Mouse (Mus musculus) forebrain, embryonic 16.5 days (tissue): ENCODE measurements around the gene Banp. TPM values are rescaled to one million over a fixed set of nuclear protein-coding genes. Genes with fewer than 3 reads are reported as not detected.

Source experiments
- ATAC-seq: fragments of 200-750 bp; cut with Nextera tagmentation; 2 replicates; pipeline ENCODE4 v1.8.0; 2017; ENCODE audit warnings: mild to moderate bottlenecking, moderate library complexity
- H3K27ac ChIP-seq: fragments of 300-500 bp; sonication (generic); 2 replicates; pipeline ENCODE4 v1.5.1; 2014; ENCODE audit warnings: low read length, control low read depth
- H3K27me3 ChIP-seq: fragments of 300-500 bp; sonication (generic); replicated peaks from 2 replicates; pipeline ENCODE4 v1.6.1; 2014; ENCODE audit warnings: low read length; ENCODE audit not compliant: control insufficient read depth, insufficient read depth
- H3K36me3 ChIP-seq: fragments of 300-500 bp; sonication (generic); 2 replicates; pipeline ENCODE4 v1.6.1; 2014; ENCODE audit not compliant: control insufficient read depth, insufficient read depth
- H3K4me1 ChIP-seq: fragments of 300-500 bp; sonication (generic); replicated peaks from 2 replicates; pipeline ENCODE4 v1.6.1; 2014; ENCODE audit warnings: low read length; ENCODE audit not compliant: control insufficient read depth, insufficient read depth
- H3K4me2 ChIP-seq: fragments of 300-500 bp; sonication (generic); 2 replicates; pipeline ENCODE4 v1.6.1; 2014; ENCODE audit warnings: mild to moderate bottlenecking, low read length, control low read depth
- H3K4me3 ChIP-seq: fragments of 300-500 bp; sonication (generic); replicated peaks from 2 replicates; pipeline ENCODE4 v1.5.1; 2014; ENCODE audit warnings: mild to moderate bottlenecking, low read length, control low read depth
- H3K9ac ChIP-seq: fragments of 300-500 bp; sonication (generic); replicated peaks from 2 replicates; pipeline ENCODE4 v1.6.1; 2014; ENCODE audit warnings: low read depth, low read length, control low read depth
- H3K9me3 ChIP-seq: fragments of 300-500 bp; sonication (generic); 2 replicates; pipeline ENCODE4 v1.6.1; 2016; ENCODE audit warnings: low read length; ENCODE audit not compliant: control insufficient read depth
- WGBS: fragments of 180-500 bp; shearing (Covaris S2); extraction: QIAGEN DNeasy Blood & Tissue Kit; methylation state at CpG from one replicate; pipeline ENCODE4 v1.1.7; 2014; 5-methylcytosine and 5-hydroxymethylcytosine counted together
- polyA plus RNA-seq: library from polyadenylated mRNA; unstranded; fragments of >200 nt; fragmentation: Nextera tagmentation; extraction: Ambion mirVana; gene quantifications from 2 replicates; pipeline ENCODE4 v1.2.1, GENCODE M21; 2015

Banp gene
- polyA plus RNA-seq, 1 experiment from 2014 or later = 68.4 TPM

DNA sequence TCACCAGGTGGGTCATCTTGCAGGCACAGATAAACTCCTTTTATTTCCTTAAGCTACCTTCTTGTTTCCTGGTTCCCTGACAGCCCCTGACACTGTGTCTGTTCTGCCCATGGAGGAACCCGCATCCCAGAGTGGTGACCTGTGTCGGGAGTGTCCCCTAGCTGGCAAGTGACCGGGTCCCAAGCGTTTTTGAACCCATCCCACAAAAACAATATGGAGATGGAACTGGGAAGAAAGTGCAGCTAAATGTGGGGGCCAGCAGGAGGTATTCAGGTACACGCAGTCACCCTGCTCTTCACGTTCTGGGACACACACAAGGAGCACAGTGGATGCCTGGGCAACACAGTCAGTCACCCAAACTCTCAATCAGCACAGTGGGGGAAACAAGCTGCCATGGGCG, 3.2 kb upstream of the Banp start:
- Histone ChIP-seq H3K4me2 (no peak overlapping the region), H3K9ac (no peak overlapping the region), H3K4me3 (no peak overlapping the region), H3K36me3 (no peaks in the 10 kb centered on the region), H3K4me1 (peaks cover 23% of the 10 kb centered on the region), H3K27ac (no peak overlapping the region), H3K9me3 (no peaks in the 10 kb centered on the region), H3K27me3 (no peaks in the 10 kb centered on the region)
- WGBS = 89% methylated on average over 7 of the region's 7 CpGs
- ATAC-seq = no peak

DNA sequence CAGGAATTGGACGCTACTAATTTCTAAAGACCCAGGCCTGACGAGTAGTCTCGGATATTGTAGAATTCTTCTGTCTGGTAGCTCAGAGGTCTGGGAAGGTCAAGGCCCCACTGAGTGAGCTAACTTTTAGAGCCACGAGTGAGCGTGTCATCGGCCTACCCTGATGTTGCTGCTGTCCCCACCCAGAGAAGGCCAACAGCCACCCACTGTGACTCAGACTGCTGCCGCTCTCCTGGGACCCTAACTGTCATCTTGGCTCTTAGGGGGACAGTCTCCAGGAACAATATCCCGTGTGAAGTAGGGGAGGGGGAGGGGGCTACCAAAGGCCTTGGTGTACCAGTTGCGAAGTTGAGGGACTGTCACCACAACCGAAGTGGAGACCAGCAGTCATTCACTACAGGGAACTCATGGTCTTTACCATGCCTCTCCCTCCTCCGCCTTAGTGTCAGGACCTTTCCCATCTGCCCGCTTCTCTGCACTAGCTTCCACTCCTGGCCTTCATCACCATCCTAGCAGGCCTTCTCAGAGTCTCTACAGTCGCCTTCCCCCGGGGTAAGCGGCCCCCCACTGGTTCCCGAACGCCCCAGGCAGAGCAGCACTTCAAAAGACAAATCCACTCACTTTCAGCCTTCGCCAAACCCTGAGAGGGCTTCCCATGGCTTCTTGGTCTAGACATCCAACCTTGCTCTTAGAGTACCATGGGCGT, 2.4 kb upstream of the Banp start:
- H3K27me3 ChIP-seq = no peaks in the 10 kb centered on the region
- H3K9ac ChIP-seq = peak overlapping the region; percentile 52
- H3K36me3 ChIP-seq = no peaks in the 10 kb centered on the region
- H3K4me3 ChIP-seq = peak overlapping the region; percentile 36
- H3K9me3 ChIP-seq = no peaks in the 10 kb centered on the region
- H3K4me1 ChIP-seq = peaks cover 31% of the 10 kb centered on the region
- H3K27ac ChIP-seq = peak overlapping the region; percentile 74
- peak overlapping the region; percentile 66 for H3K4me2 ChIP-seq
- no peak for ATAC-seq
- 30% methylated on average over 19 of the region's 19 CpGs for WGBS

DNA sequence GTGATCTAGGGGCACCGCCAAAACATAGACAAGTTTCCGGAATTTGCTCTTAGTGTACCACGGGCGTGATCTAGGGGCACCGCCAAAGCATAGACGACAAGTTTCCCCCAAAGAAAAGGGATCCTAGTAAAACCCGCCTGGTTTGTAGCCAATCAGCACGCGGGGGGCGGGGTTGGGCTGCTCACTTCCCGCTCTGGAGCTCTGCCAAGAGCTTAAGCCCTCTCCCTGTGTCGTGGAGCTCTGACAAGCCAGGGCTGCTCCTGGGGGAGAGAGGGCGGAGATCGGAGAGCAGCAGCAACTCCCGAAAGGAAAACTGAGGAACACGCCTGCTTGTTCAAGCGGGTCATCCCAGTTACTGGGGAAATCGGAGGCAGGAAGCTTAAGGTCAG, 1.8 kb upstream of the Banp start:
- Histone ChIP-seq H3K4me3 (peak overlapping the region; percentile 36), H3K36me3 (no peaks in the 10 kb centered on the region), H3K9ac (peak overlapping the region; percentile 52), H3K27ac (peak overlapping the region; percentile 74), H3K27me3 (no peaks in the 10 kb centered on the region), H3K4me1 (peaks cover 37% of the 10 kb centered on the region), H3K4me2 (peak overlapping the region; percentile 66), H3K9me3 (no peaks in the 10 kb centered on the region)
- peak; percentile 19; the same call in 1 of the 2 replicates for ATAC-seq
- under 1% methylated on average over 18 of the region's 18 CpGs for whole genome bisulfite sequencing

- H3K36me3 ChIP-seq = no peaks in the 10 kb centered on the region
- H3K4me2 ChIP-seq = peak overlapping the region; percentile 66
- peak overlapping the region; percentile 74 for H3K27ac ChIP-seq
- peak overlapping the region; percentile 36 for H3K4me3 ChIP-seq
- H3K4me1 ChIP-seq = peaks cover 38% of the 10 kb centered on the region
- 56% methylated on average over 19 of the region's 19 CpGs for WGBS
- ATAC-seq = no peak
- H3K9ac ChIP-seq = peak overlapping the region; percentile 52
- H3K9me3 ChIP-seq = no peaks in the 10 kb centered on the region
- H3K27me3 ChIP-seq = no peaks in the 10 kb centered on the region
These were observed 1.0 kb upstream of the Banp start for GRCm38 (mm10) chr8:121948321-121949145.

- H3K9ac ChIP-seq = peak overlapping the region; percentile 95
- under 1% methylated on average over 63 of the region's 66 CpGs for WGBS
These were observed 595 bp downstream of the Banp start for GRCm38 (mm10) chr8:121949941-121950748.

GRCm38 (mm10) chr8:121950749-121951655, 1.5 kb downstream of the Banp start:
- Histone ChIP-seq H3K9ac (peak overlapping the region; percentile 95), H3K27ac (peak overlapping the region; percentile 94), H3K9me3 (no peaks in the 10 kb centered on the region), H3K4me1 (peaks cover 38% of the 10 kb centered on the region), H3K36me3 (no peaks in the 10 kb centered on the region), H3K27me3 (no peaks in the 10 kb centered on the region), H3K4me3 (peak overlapping the region; percentile 87), H3K4me2 (peak overlapping the region; percentile 66)
- WGBS = under 1% methylated on average over 52 of the region's 97 CpGs
- no peak for ATAC-seq

More at GRCm38 (mm10) chr8:121949941-121950748, 595 bp downstream of the Banp start:
- peaks cover 38% of the 10 kb centered on the region for H3K4me1 ChIP-seq
- peak overlapping the region; percentile 94 for H3K27ac ChIP-seq
- H3K27me3 ChIP-seq = no peaks in the 10 kb centered on the region
- peak overlapping the region; percentile 66 for H3K4me2 ChIP-seq
- H3K9me3 ChIP-seq = no peaks in the 10 kb centered on the region
- peak; percentile 97 for ATAC-seq
- no peaks in the 10 kb centered on the region for H3K36me3 ChIP-seq
- H3K4me3 ChIP-seq = peak overlapping the region; percentile 87

DNA sequence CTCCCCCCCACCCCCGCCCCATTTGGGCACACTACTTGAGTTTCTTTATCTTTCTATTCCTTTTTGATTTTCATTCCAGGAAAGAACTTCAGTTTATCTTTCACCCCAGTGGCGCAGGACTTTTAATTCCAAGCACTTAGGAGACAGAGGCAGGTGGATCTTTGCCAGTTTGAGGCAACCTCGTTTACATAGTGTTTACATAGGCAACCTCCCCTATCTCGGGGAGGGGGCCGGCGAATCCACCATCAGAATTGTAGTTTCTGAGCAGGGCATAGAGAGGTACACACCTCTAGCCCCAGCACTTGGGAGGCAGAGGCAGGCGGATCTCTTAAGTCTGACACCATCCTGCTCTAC, 2.1 kb downstream of the Banp start:
- H3K9ac ChIP-seq = peak overlapping the region; percentile 95
- H3K4me3 ChIP-seq = peak overlapping the region; percentile 87
- peaks cover 38% of the 10 kb centered on the region for H3K4me1 ChIP-seq
- peak overlapping the region; percentile 66 for H3K4me2 ChIP-seq
- ATAC-seq = no peak
- no peak overlapping the region; the same call in 1 of the 2 replicates for H3K27ac ChIP-seq
- no peaks in the 10 kb centered on the region for H3K9me3 ChIP-seq
- WGBS = 27% methylated on average over 7 of the region's 7 CpGs
- H3K36me3 ChIP-seq = no peaks in the 10 kb centered on the region
- H3K27me3 ChIP-seq = no peaks in the 10 kb centered on the region

DNA sequence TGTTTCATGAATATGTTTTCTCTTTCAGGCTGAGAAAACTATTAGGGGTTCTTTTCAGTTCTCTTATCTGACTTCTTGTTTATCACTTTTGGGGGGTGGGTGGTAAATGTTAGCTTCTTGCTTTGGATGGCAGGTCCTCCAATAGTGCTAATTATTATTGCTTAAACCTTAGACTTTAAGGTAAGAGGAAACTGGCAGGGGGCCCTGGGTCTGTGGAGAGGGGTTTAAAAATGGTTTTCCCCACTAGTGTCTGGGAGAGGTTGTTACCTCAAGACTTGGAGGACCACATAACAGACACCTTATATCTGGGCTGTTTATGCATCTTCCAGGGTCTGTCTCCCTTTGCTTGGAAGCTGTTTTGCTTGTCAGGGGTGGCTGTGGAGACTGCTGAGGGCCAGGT, 2.6 kb downstream of the Banp start:
- Histone ChIP-seq H3K4me3 (no peak overlapping the region), H3K27ac (no peak overlapping the region), H3K27me3 (no peaks in the 10 kb centered on the region), H3K9ac (no peak overlapping the region), H3K4me2 (peak overlapping the region; percentile 66), H3K36me3 (no peaks in the 10 kb centered on the region; the same call in 1 of the 2 replicates), H3K9me3 (no peaks in the 10 kb centered on the region), H3K4me1 (peaks cover 37% of the 10 kb centered on the region)
- ATAC-seq = no peak
